Mouse (Mus musculus): ENCODE measurements around the gene Eif1ad. TPM values are rescaled to one million over a fixed set of nuclear protein-coding genes. Genes with fewer than 3 reads are reported as not detected.

The Eif1ad gene
- polyA plus RNA-seq, 1 experiment: 26.0 TPM

DNA sequence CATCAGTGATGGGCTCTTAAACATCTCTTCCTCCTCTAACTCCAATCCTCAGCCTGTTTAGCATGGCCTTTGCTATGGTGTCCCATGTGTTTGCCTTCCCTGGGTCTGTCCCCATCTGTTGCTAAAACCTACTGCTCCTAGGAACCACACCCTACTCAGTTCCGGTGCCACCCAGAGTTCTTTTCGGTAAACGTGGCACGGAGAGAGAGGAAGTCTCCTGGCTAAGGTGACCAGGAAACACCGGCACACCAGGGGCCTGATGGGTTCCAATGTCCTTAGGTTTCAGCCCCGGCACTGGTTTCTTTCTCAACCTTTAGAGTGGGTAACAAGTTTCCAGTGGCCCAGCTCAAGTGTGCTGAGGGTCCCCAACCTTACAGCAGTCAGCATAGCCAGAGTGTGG, 54.0 kb downstream of the Eif1ad start:
- H3K27ac ChIP-seq (replicated peaks; ENCODE audit: low read depth, low read length): no peak overlapping the region
- H3K4me3 ChIP-seq (ENCODE audit: insufficient read depth, low read depth, low read length): no peak overlapping the region
- H3K4me1 ChIP-seq (ENCODE audit: control insufficient read depth, insufficient read depth, insufficient read length, low read length): peaks cover 7% of the 10 kb centered on the region; the same call in 1 of the 2 replicates

Other genes starting within 250 kb of the Eif1ad start
- gene Klc2, start 248.2 kb upstream of the Eif1ad start, polyA plus RNA-seq (2012; ENCODE audit: insufficient read depth, insufficient read length, missing spikeins): 17.3 and 20.3 TPM in 2 replicates
- gene Pacs1, start 93.6 kb upstream of the Eif1ad start, polyA plus RNA-seq (2012; ENCODE audit: insufficient read depth, insufficient read length, missing spikeins): 4.4 and 6.8 TPM in 2 replicates
- gene Sf3b2, start 71.3 kb upstream of the Eif1ad start, polyA plus RNA-seq (2012; ENCODE audit: insufficient read depth, insufficient read length, missing spikeins): 58.7 and 72.0 TPM in 2 replicates
- not detected in 2 replicates for gene Gal3st3, start 68.4 kb upstream of the Eif1ad start, polyA plus RNA-seq (2012; ENCODE audit: insufficient read depth, insufficient read length, missing spikeins)
- not detected in 2 replicates for gene Catsper1, start 31.0 kb upstream of the Eif1ad start, polyA plus RNA-seq (2012; ENCODE audit: insufficient read depth, insufficient read length, missing spikeins)
- 4.3 and 5.6 TPM in 2 replicates for gene Cst6, start 17.2 kb upstream of the Eif1ad start, polyA plus RNA-seq (2012; ENCODE audit: insufficient read depth, insufficient read length, missing spikeins)
- 133 and 162 TPM in 2 replicates for gene Banf1, start 427 bp downstream of the Eif1ad start, polyA plus RNA-seq (2012; ENCODE audit: insufficient read depth, insufficient read length, missing spikeins)
- 30.8 and 31.2 TPM in 2 replicates for gene Sart1, start 22.0 kb downstream of the Eif1ad start, polyA plus RNA-seq (2012; ENCODE audit: insufficient read depth, insufficient read length, missing spikeins)
- gene Tsga10ip, start 35.8 kb downstream of the Eif1ad start, polyA plus RNA-seq (2012; ENCODE audit: insufficient read depth, insufficient read length, missing spikeins): not detected in 2 replicates
- 293 and 410 TPM in 2 replicates for gene Drap1, start 58.2 kb downstream of the Eif1ad start, polyA plus RNA-seq (2012; ENCODE audit: insufficient read depth, insufficient read length, missing spikeins)
- 23.8 and 27.1 TPM in 2 replicates for gene AI837181, start 58.4 kb downstream of the Eif1ad start, polyA plus RNA-seq (2012; ENCODE audit: insufficient read depth, insufficient read length, missing spikeins)
- not detected in 2 replicates for gene Fosl1, start 80.8 kb downstream of the Eif1ad start, polyA plus RNA-seq (2012; ENCODE audit: insufficient read depth, insufficient read length, missing spikeins)
- 2.2 and 6.5 TPM in 2 replicates for gene Ccdc85b, start 91.2 kb downstream of the Eif1ad start, polyA plus RNA-seq (2012; ENCODE audit: insufficient read depth, insufficient read length, missing spikeins)
- gene Fibp, start 93.9 kb downstream of the Eif1ad start, polyA plus RNA-seq (2012; ENCODE audit: insufficient read depth, insufficient read length, missing spikeins): 34.8 and 44.0 TPM in 2 replicates
- gene Ctsw, start 101.8 kb downstream of the Eif1ad start, polyA plus RNA-seq (2012; ENCODE audit: insufficient read depth, insufficient read length, missing spikeins): not detected in 2 replicates
- 10.1 and 16.1 TPM in 2 replicates for gene Efemp2, start 107.2 kb downstream of the Eif1ad start, polyA plus RNA-seq (2012; ENCODE audit: insufficient read depth, insufficient read length, missing spikeins)
- 14.8 and 25.2 TPM in 2 replicates for gene Mus81, start 121.7 kb downstream of the Eif1ad start, polyA plus RNA-seq (2012; ENCODE audit: insufficient read depth, insufficient read length, missing spikeins)
- gene Cfl1, start 123.7 kb downstream of the Eif1ad start, polyA plus RNA-seq (2012; ENCODE audit: insufficient read depth, insufficient read length, missing spikeins): 324 and 390 TPM in 2 replicates
- 1.1 TPM in 1 of 2 replicates, not detected in the other for gene 1700020D05Rik, start 137.0 kb downstream of the Eif1ad start, polyA plus RNA-seq (2012; ENCODE audit: insufficient read depth, insufficient read length, missing spikeins)
- 2.7 and 7.0 TPM in 2 replicates for gene Snx32, start 143.8 kb downstream of the Eif1ad start, polyA plus RNA-seq (2012; ENCODE audit: insufficient read depth, insufficient read length, missing spikeins)
- gene Ovol1, start 193.9 kb downstream of the Eif1ad start, polyA plus RNA-seq (2012; ENCODE audit: insufficient read depth, insufficient read length, missing spikeins): not detected in 2 replicates
- gene Ap5b1, start 201.3 kb downstream of the Eif1ad start, polyA plus RNA-seq (2012; ENCODE audit: insufficient read depth, insufficient read length, missing spikeins): 1.3 and 2.1 TPM in 2 replicates
- 55.5 and 74.0 TPM in 2 replicates for gene Rnaseh2c, start 235.1 kb downstream of the Eif1ad start, polyA plus RNA-seq (2012; ENCODE audit: insufficient read depth, insufficient read length, missing spikeins)
- gene Kat5, start 243.5 kb downstream of the Eif1ad start, polyA plus RNA-seq (2012; ENCODE audit: insufficient read depth, insufficient read length, missing spikeins): 17.0 and 26.3 TPM in 2 replicates

Measured in brown adipose tissue, adult 24 weeks (tissue).